Mouse (Mus musculus): Measurements from ENCODE around the gene Begain. TPM values are rescaled to one million over a fixed set of nuclear protein-coding genes. Genes with fewer than 3 reads are reported as not detected.

Gene Begain
- polyA plus RNA-seq (2012) = 2.2 and 5.1 TPM in 2 replicates

DNA sequence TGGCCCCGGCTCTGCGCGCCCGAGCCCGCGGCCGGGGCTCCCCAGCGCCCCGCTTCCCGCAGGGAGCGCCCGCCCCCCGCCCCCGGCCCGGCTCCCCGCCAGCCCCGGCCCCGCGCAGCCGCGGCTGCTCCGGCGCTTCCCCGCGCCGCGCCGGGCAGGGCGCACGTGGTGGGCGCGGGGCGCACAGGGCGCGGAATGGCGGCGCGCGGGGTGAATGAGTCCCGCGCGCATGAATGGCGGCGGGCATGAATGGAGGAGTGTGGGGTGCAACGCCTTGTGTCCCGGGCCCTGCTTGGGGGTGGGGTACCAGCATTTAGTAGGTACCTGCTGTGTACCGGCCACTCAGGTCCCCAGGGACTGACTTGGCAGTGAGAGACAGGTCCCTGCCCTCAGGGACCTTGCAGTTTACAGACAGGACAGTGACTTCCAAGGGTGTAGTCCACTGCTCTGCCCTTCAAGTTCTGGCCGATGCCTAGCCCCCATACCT is at the start of gene Begain:
Begain (minus strand) TSS at position 51 of the 487 bp plus-strand sequence.

Other genes starting within 250 kb of the Begain start
- 2.7 and 2.8 TPM in 2 replicates for gene Slc25a29, start 232.3 kb downstream of the Begain start, polyA plus RNA-seq (2012)
- 2.6 and 2.8 TPM in 2 replicates for gene Slc25a47, start 232.2 kb downstream of the Begain start, polyA plus RNA-seq (2012)
- 3.9 and 6.1 TPM in 2 replicates for gene Wdr25, start 174.6 kb downstream of the Begain start, polyA plus RNA-seq (2012)
- gene Wars, start 174.0 kb downstream of the Begain start, polyA plus RNA-seq (2012) = 27.7 and 31.9 TPM in 2 replicates

All from megakaryocyte-erythroid progenitor cell, adult 5 weeks (primary cell).